Mouse (Mus musculus) midbrain, embryonic 10.5 days (tissue): ENCODE data around the gene Fcgrt. TPM values are rescaled to one million over a fixed set of nuclear protein-coding genes. Genes with fewer than 3 reads are reported as not detected.

Source experiments
- DNase-seq: peaks from one replicate; pipeline ENCODE4 v3.0.0-alpha.2; 2017; ENCODE audit warnings: low spot score
- H3K27ac ChIP-seq: fragments of 300-500 bp; sonication (generic); replicated peaks from 2 replicates; pipeline ENCODE4 v1.5.1; 2016; ENCODE audit warnings: mild to moderate bottlenecking
- H3K27me3 ChIP-seq: fragments of 300-500 bp; sonication (generic); 2 replicates; pipeline ENCODE4 v1.6.1; 2016; ENCODE audit warnings: low read depth, mild to moderate bottlenecking; ENCODE audit not compliant: poor library complexity, severe bottlenecking
- H3K36me3 ChIP-seq: fragments of 300-500 bp; sonication (generic); 2 replicates; pipeline ENCODE4 v1.6.1; 2016; ENCODE audit warnings: mild to moderate bottlenecking, moderate library complexity
- H3K4me1 ChIP-seq: fragments of 300-500 bp; sonication (generic); 2 replicates; pipeline ENCODE4 v1.6.1; 2016
- H3K4me3 ChIP-seq: fragments of 300-500 bp; sonication (generic); 2 replicates; pipeline ENCODE4 v1.5.1; 2016; ENCODE audit warnings: mild to moderate bottlenecking, moderate library complexity
- H3K9me3 ChIP-seq: fragments of 300-500 bp; sonication (generic); replicated peaks from 2 replicates; pipeline ENCODE4 v1.6.1; 2016; ENCODE audit warnings: mild to moderate bottlenecking
- WGBS: fragments of 180-500 bp; shearing (Covaris S2); methylation state at CpG from one replicate; pipeline ENCODE4 v1.1.7; 2016; 5-methylcytosine and 5-hydroxymethylcytosine counted together
- polyA plus RNA-seq: library from polyadenylated mRNA; unstranded; fragments of >200 nt; fragmentation: Nextera tagmentation; extraction: Ambion mirVana; gene quantifications from 2 replicates; pipeline ENCODE4 v1.2.1, GENCODE M21; 2016

Gene Fcgrt
- polyA plus RNA-seq, 1 experiment from 2014 or later: 12.0 TPM

DNA sequence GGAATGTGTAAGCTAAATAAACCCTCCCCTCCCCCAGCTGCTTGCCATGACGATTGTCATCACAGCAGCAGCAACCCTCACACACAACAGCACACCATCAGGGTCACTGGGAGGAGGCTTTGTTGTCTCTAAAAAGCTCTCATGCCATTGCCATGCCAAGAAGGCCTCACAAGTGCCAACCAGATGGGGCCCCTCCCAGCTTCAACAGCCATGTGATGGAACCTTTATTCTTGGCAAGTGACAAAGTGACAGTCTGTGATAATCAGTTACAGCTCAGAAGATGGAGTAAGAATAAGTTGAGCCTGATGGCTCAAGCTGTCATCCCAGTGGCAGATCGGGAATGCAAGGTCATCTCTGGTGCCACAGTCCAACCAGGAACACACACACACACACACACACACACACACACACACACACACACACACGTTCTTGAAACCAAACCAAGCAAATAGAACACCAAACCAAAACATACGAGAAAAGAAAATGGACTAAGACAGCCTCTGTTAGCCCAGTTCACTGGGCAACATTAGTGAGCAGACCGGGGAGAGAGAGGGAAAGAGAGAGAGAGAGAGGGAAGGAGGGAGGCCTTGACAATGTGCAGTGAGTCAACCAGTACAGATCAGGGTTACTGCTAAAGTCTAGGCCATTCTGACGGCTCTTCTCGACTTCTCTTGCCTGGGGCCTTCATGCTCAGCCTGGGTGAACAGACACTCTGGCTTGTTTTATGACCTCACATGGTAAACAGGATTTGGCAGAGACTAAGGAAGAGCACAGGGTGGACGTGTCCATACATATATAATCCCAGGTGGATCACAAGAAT lies 36.5 kb upstream of the Fcgrt start:
- peaks cover 27% of the 10 kb centered on the region for H3K27me3 ChIP-seq
- no peak overlapping the region for H3K4me3 ChIP-seq
- 80% methylated on average over 8 of the region's 8 CpGs for WGBS
- H3K9me3 ChIP-seq: no peaks in the 10 kb centered on the region
- H3K36me3 ChIP-seq: peaks cover 38% of the 10 kb centered on the region
- no peak for DNase-seq
- H3K27ac ChIP-seq: no peak overlapping the region
- peaks cover 9% of the 10 kb centered on the region for H3K4me1 ChIP-seq

DNA sequence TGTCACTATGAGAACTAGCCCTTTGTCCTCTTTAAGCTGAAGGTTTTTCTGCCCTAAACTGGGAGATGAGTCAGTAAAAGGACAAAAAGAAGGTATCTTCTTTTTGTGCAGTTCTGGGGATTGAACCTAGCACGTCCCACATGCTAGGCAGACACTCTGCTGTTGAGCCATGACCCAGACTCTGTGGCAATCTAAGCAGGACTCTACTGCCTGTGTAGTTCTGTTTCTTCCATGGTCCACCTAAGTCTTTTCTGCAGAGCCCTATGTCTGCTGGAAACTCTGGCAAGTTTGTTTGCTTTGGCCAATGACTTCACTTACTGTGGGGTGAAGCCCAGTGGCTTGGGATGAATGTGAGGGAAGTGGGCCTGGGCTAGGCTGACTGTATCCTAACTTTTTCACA lies 34.8 kb upstream of the Fcgrt start:
- Histone ChIP-seq H3K9me3 (no peaks in the 10 kb centered on the region), H3K36me3 (peaks cover 20% of the 10 kb centered on the region), H3K27ac (no peak overlapping the region), H3K27me3 (peaks cover 35% of the 10 kb centered on the region), H3K4me1 (peaks cover 18% of the 10 kb centered on the region), H3K4me3 (no peak overlapping the region)
- no peak for DNase-seq
- 68% methylated on average over 1 of the region's 1 CpGs for WGBS

- no peak for DNase-seq
- Histone ChIP-seq H3K4me3 (0 out of 2 replicates have a peak overlapping the region, but pooled peaks have one; percentile 16), H3K36me3 (peaks cover 10% of the 10 kb centered on the region), H3K4me1 (peaks cover 18% of the 10 kb centered on the region), H3K9me3 (no peaks in the 10 kb centered on the region), H3K27ac (0 out of 2 replicates have a peak overlapping the region, but pooled peaks have one; percentile 39), H3K27me3 (peaks cover 35% of the 10 kb centered on the region)
- 83% methylated on average over 12 of the region's 12 CpGs for WGBS
Observed at GRCm38 (mm10) chr7:45137171-45138006, 33.7 kb upstream of the Fcgrt start.

GRCm38 (mm10) chr7:45135993-45136567 lies 32.4 kb upstream of the Fcgrt start, which contains the start of the genes Gm45713 and Flt3l:
Gene Gm45713 (minus strand): TSS chr7:45136231.
Gene Flt3l (minus strand): TSS chr7:45136432.
- DNase-seq: peak; percentile 84
- H3K36me3 ChIP-seq: no peaks in the 10 kb centered on the region
- 4% methylated on average over 28 of the region's 29 CpGs for WGBS
- H3K27me3 ChIP-seq: peaks cover 35% of the 10 kb centered on the region
- H3K4me1 ChIP-seq: peaks cover 23% of the 10 kb centered on the region
- H3K9me3 ChIP-seq: no peaks in the 10 kb centered on the region
- peak within 1 kb of the TSS; percentile 74 for H3K27ac ChIP-seq
- peak within 1 kb of the TSS; percentile 66 for H3K4me3 ChIP-seq

- no peaks in the 10 kb centered on the region for H3K9me3 ChIP-seq
- peak overlapping the region; percentile 66 for H3K4me3 ChIP-seq
- no peaks in the 10 kb centered on the region for H3K36me3 ChIP-seq
- H3K4me1 ChIP-seq: peaks cover 23% of the 10 kb centered on the region
- 85% methylated on average over 3 of the region's 3 CpGs for WGBS
- DNase-seq: no peak
- peaks cover 35% of the 10 kb centered on the region for H3K27me3 ChIP-seq
- peak overlapping the region; percentile 74 for H3K27ac ChIP-seq
Observed at GRCm38 (mm10) chr7:45135370-45135769, 31.7 kb upstream of the Fcgrt start.

DNA sequence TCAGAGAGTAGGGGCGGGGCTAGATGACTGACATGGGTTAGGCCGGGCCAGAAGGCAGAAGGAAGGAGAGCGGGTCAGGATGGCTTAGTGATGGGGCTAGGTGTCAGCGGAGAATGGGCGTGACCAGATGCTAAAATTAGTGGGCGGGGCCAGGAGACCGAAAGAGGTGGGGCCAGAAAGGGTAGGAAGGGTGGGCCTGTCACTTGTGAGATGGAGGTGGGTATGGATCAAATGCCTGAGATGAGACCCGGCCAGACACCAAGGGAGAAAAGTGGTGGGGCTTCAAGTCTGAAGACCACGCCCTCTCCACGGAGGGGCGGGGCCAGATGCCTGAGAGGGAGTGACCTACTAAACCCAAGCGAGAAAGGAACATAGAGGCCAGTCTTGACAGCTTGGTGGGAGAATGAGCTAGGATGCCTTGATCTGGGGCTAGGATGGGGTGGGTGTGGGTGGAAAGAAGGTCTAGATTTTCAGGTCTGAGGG lies 30.9 kb upstream of the Fcgrt start:
- 6% methylated on average over 12 of the region's 12 CpGs for WGBS
- no peak for DNase-seq
- peak overlapping the region; percentile 66; the same call in 1 of the 2 replicates for H3K4me3 ChIP-seq
- H3K27ac ChIP-seq: no peak overlapping the region
- no peaks in the 10 kb centered on the region for H3K9me3 ChIP-seq
- peaks cover 35% of the 10 kb centered on the region for H3K27me3 ChIP-seq
- H3K4me1 ChIP-seq: peaks cover 29% of the 10 kb centered on the region
- no peaks in the 10 kb centered on the region for H3K36me3 ChIP-seq

- H3K27ac ChIP-seq: no peak overlapping the region
- 79% methylated on average over 8 of the region's 8 CpGs for WGBS
- DNase-seq: no peak
Observed at GRCm38 (mm10) chr7:45133446-45134159, 30.0 kb upstream of the Fcgrt start.

GRCm38 (mm10) chr7:45131850-45132249 lies 28.2 kb upstream of the Fcgrt start:
- no peak overlapping the region for H3K4me3 ChIP-seq
- 76% methylated on average over 11 of the region's 11 CpGs for WGBS
- no peaks in the 10 kb centered on the region for H3K9me3 ChIP-seq
- peak overlapping the region; percentile 50; the same call in 1 of the 2 replicates for H3K27ac ChIP-seq
- peaks cover 11% of the 10 kb centered on the region for H3K36me3 ChIP-seq
- no peak for DNase-seq
- H3K4me1 ChIP-seq: peaks cover 42% of the 10 kb centered on the region
- H3K27me3 ChIP-seq: peaks cover 23% of the 10 kb centered on the region

More at GRCm38 (mm10) chr7:45133446-45134159, 30.0 kb upstream of the Fcgrt start:
- peaks cover 33% of the 10 kb centered on the region for H3K4me1 ChIP-seq
- no peaks in the 10 kb centered on the region for H3K36me3 ChIP-seq
- H3K9me3 ChIP-seq: no peaks in the 10 kb centered on the region
- H3K4me3 ChIP-seq: no peak overlapping the region; the same call in 1 of the 2 replicates
- H3K27me3 ChIP-seq: peaks cover 35% of the 10 kb centered on the region

DNA sequence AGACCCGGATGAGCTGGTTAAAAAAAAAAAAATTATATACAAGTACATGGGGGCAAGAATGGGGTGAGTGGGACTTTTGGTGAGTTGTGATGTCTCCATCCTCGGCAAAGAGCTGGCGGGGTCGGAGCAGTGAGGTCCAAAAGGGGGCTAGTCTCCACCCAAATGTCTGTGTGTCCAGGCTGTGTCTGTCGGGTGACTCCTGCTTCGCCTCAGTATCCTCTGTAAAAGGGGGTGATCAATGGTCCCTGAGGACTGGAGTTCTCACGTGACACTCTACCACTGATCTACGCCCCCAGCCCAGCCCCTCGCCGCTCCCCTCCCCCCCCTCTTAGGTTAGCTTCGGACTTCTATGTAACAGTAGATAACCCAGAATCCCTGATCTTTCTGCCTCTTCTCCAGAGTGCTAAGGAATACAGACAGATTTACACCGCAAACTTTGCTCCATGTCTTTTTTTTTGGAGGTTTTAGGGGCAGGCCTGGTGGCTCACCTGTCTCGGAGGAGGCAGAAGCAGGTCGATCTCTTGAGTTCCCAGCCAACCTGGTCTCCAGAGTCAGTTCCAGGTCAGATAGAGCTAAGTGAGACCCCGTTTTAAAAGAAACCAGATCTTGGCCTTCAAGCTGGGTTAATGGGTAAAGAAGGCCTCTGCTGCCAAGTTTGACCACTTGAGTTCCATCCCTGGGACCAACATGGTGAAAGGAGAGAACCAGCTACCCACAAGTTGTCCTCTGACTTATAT lies 26.3 kb upstream of the Fcgrt start:
- DNase-seq: no peak
- Histone ChIP-seq H3K4me3 (peak overlapping the region; percentile 95), H3K9me3 (no peaks in the 10 kb centered on the region), H3K27me3 (peaks cover 7% of the 10 kb centered on the region), H3K27ac (peak overlapping the region; percentile 100), H3K4me1 (peaks cover 52% of the 10 kb centered on the region), H3K36me3 (peaks cover 30% of the 10 kb centered on the region)
- WGBS: 55% methylated on average over 15 of the region's 15 CpGs

- Histone ChIP-seq H3K4me3 (peak overlapping the region; percentile 95), H3K4me1 (peaks cover 53% of the 10 kb centered on the region), H3K27me3 (peaks cover under 1% of the 10 kb centered on the region; the same call in 1 of the 2 replicates), H3K27ac (peak overlapping the region; percentile 100), H3K9me3 (no peaks in the 10 kb centered on the region), H3K36me3 (peaks cover 35% of the 10 kb centered on the region)
- WGBS: under 1% methylated on average over 17 of the region's 17 CpGs
- no peak for DNase-seq
Observed at GRCm38 (mm10) chr7:45129318-45129717, 25.7 kb upstream of the Fcgrt start.

DNA sequence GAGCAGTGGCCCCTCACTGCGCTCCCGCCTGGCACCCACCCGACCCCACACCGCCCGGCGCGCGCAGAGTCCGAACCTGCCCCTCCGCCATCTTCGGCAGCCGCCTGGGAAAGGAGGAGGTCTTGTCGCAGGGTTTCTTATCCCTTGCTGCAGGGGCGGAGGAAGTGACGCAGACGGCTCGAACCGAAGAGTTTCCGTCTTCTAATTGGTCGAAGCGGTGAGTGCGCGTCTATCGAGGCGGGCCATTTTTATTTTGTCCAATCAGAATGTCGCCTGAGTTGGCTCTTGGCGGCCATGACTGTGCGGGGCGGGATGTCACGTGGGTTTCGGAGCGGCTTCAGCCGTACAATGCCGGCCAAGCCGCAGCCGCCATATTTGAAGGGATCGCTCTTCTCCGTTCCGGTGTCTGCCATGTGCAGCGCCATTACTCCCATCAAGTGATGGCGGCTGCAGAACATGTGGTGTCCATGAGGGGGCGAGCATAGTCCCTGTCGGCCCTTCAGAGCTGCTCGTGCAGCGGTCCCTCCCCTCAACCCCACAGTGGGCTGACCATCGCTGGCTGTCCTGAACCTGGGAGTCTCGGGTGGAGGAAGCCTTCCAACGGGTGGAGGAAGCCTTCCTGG lies 25.1 kb upstream of the Fcgrt start, which contains the start of gene Rpl13a:
TSS of gene Rpl13a (minus strand) at position 138 of the 623 bp plus-strand sequence.
- peak within 1 kb of the TSS; percentile 95 for H3K4me3 ChIP-seq
- no peaks in the 10 kb centered on the region for H3K9me3 ChIP-seq
- DNase-seq: peak; percentile 99
- H3K36me3 ChIP-seq: peaks cover 35% of the 10 kb centered on the region
- H3K27me3 ChIP-seq: no peaks in the 10 kb centered on the region
- H3K4me1 ChIP-seq: peaks cover 49% of the 10 kb centered on the region
- peak within 1 kb of the TSS; percentile 100 for H3K27ac ChIP-seq
- under 1% methylated on average over 48 of the region's 48 CpGs for WGBS
